ENCODE assay signal across 15 mouse cellular contexts in the genomic region with DNA sequence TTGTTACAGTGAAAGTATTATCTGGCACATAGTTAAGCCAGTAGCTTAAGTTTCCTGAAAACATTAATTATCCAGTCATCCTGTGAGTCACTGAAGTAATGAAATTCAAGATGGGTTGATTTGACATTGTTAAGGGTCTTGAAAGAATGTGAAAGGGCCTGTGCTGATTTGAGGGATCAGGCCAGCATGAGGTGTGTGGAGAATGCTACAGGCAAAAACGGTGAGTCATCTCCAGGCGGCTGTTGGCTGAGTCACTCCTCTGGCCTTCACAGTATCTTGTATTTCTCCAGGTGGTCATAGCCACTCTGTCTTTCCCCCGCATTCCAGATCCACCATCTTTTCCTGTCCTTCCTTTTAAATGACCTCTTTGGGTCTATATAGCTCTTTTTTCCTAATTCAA. TPM values are rescaled to one million over a fixed set of nuclear protein-coding genes. Genes with fewer than 3 reads are reported as not detected.
DNase-seq lines count a peak whose midpoint lies in the region; ATAC-seq lines count a peak whose summit lies in the region.
"Had no signal": no experiment of that assay in that cellular context is flagged by ENCODE, and none has a peak within 500 bp of the region (broad histone marks: within the 10 kb centered on the region; RNA-seq: fewer than 3 reads in every experiment).

No protein-coding gene starts in this region.

- H3K27me3 ChIP-seq in kidney, embryonic 15.5 days, result no peaks in the 10 kb centered on the region
- no peaks in the 10 kb centered on the region for H3K27me3 ChIP-seq in intestine, embryonic 16.5 days (replicated peaks; ENCODE audit: control insufficient read depth, insufficient read depth, low read length)
- H3K27me3 ChIP-seq: CH12.LX; heart, embryonic 12.5 days; midbrain, embryonic 13.5 days had no signal

- H3K4me3 ChIP-seq in kidney, embryonic 15.5 days (replicated peaks), result no peak overlapping the region
- H3K4me3 ChIP-seq in intestine, embryonic 16.5 days (ENCODE audit: low read length), result no peak overlapping the region
- H3K4me3 ChIP-seq: heart, embryonic 12.5 days; midbrain, embryonic 13.5 days had no signal

- WGBS in kidney, embryonic 15.5 days, result 56% methylated on average over 3 of the region's 3 CpGs
- 54% methylated on average over 3 of the region's 3 CpGs for WGBS in intestine, embryonic 16.5 days

- H3K9me3 ChIP-seq in kidney, embryonic 15.5 days (replicated peaks), result no peaks in the 10 kb centered on the region
- no peaks in the 10 kb centered on the region for H3K9me3 ChIP-seq in intestine, embryonic 16.5 days (ENCODE audit: control insufficient read depth, low read length)
- H3K9me3 ChIP-seq: heart, embryonic 12.5 days; midbrain, embryonic 13.5 days had no signal

- no peaks in the 10 kb centered on the region for H3K4me1 ChIP-seq in kidney, embryonic 15.5 days
- no peaks in the 10 kb centered on the region for H3K4me1 ChIP-seq in intestine, embryonic 16.5 days (ENCODE audit: control insufficient read depth, insufficient read depth, low read length)

- H3K36me3 ChIP-seq in kidney, embryonic 15.5 days, result no peaks in the 10 kb centered on the region
- no peaks in the 10 kb centered on the region for H3K36me3 ChIP-seq in intestine, embryonic 16.5 days (ENCODE audit: control insufficient read depth, insufficient read depth, low read length)
- H3K36me3 ChIP-seq: heart, embryonic 12.5 days; midbrain, embryonic 13.5 days had no signal

- ATAC-seq in kidney, embryonic 15.5 days (replicated peaks; ENCODE audit: low FRiP score), result 0 out of 2 replicates have a peak, but pooled peaks have one; percentile 54
- ATAC-seq in intestine, embryonic 16.5 days, result no peak
- ATAC-seq: forebrain, embryonic 14.5 days; inflammation-experienced regulatory T-cells, adult 6 months; midbrain, embryonic 13.5 days had no signal

- no peak overlapping the region for H3K27ac ChIP-seq in kidney, embryonic 15.5 days
- no peak overlapping the region for H3K27ac ChIP-seq in intestine, embryonic 16.5 days (ENCODE audit: low read length)
- H3K27ac ChIP-seq: midbrain, embryonic 13.5 days had no signal

- no peak overlapping the region for H3K4me2 ChIP-seq in kidney, embryonic 15.5 days
- H3K4me2 ChIP-seq in intestine, embryonic 16.5 days (ENCODE audit: low read depth, low read length), result no peak overlapping the region
- H3K4me2 ChIP-seq: heart, embryonic 12.5 days; midbrain, embryonic 13.5 days had no signal

- DNase-seq in kidney, adult 11 months, result no peak
- DNase-seq in 416B (ENCODE audit: low read depth), result peak; percentile 90
- peak; percentile 94 for DNase-seq in Muller cell, postnatal 12 days (ENCODE audit: inconsistent ontology term)
- peak; percentile 20 for DNase-seq in embryo, embryonic 9.5 days (ENCODE audit: extremely low spot score)
- DNase-seq in left cerebral cortex, adult 11 months (ENCODE audit: low spot score), result no peak
- DNase-seq: cerebellum, postnatal 10 days; gastrocnemius, postnatal 25 days; kidney, postnatal 14 days had no signal

- H3K9ac ChIP-seq in kidney, embryonic 15.5 days, result no peak overlapping the region
- H3K9ac ChIP-seq in intestine, embryonic 16.5 days (ENCODE audit: low read depth, low read length), result no peak overlapping the region
- H3K9ac ChIP-seq: heart, embryonic 12.5 days; midbrain, embryonic 13.5 days had no signal

RNA-seq across cellular contexts. Expression of gene Sema3e, which starts 50.4 kb away (rescaled TPM):
- polyA plus RNA-seq in kidney, embryonic 15.5 days (2015; fragmentation: Nextera tagmentation; extraction: Ambion mirVana), result 1.7 and 2.4 TPM in 2 replicates
- 1.5 TPM in 2 replicates for polyA plus RNA-seq in intestine, embryonic 16.5 days (2015; fragmentation: Nextera tagmentation; extraction: Ambion mirVana)

Comparison
In these comparisons a context has a peak if more than half of its experiments do, and no peak if none do; other contexts are left out.
1. DNase-seq: peak in 416B (single experiment), Muller cell, postnatal 12 days (single experiment) and embryo, embryonic 9.5 days (single experiment); none in kidney, adult 11 months (single experiment) and left cerebral cortex, adult 11 months (single experiment).